Mouse (Mus musculus) intestine, embryonic 16.5 days (tissue): Measurements from ENCODE around the gene Camk2b. TPM values are rescaled to one million over a fixed set of nuclear protein-coding genes. Genes with fewer than 3 reads are reported as not detected.
"Not testable (repeated sequence)": the region's sequence is repeated elsewhere in the genome, so short reads cannot be mapped to it uniquely, and the experiment has no call there.

Source experiments
- ATAC-seq: fragments of 200-750 bp; cut with Nextera tagmentation; 2 replicates; pipeline ENCODE4 v1.8.0; 2017; ENCODE audit warnings: moderate TSS enrichment, moderate library complexity
- H3K27ac ChIP-seq: fragments of 300-500 bp; sonication (generic); 2 replicates; pipeline ENCODE4 v1.5.1; 2014; ENCODE audit warnings: mild to moderate bottlenecking, low read length
- H3K27me3 ChIP-seq: fragments of 300-500 bp; sonication (generic); replicated peaks from 2 replicates; pipeline ENCODE4 v1.6.1; 2014; ENCODE audit warnings: low read length, control low read depth, mixed read lengths; ENCODE audit not compliant: control insufficient read depth, insufficient read depth
- H3K36me3 ChIP-seq: fragments of 300-500 bp; sonication (generic); 2 replicates; pipeline ENCODE4 v1.6.1; 2014; ENCODE audit warnings: low read length, control low read depth; ENCODE audit not compliant: control insufficient read depth, insufficient read depth
- H3K4me1 ChIP-seq: fragments of 300-500 bp; sonication (generic); 2 replicates; pipeline ENCODE4 v1.6.1; 2014; ENCODE audit warnings: low read length, control low read depth, mixed read lengths; ENCODE audit not compliant: control insufficient read depth, insufficient read depth
- H3K4me2 ChIP-seq: fragments of 300-500 bp; sonication (generic); 2 replicates; pipeline ENCODE4 v1.6.1; 2014; ENCODE audit warnings: low read depth, low read length, control low read depth
- H3K4me3 ChIP-seq: fragments of 300-500 bp; sonication (generic); 2 replicates; pipeline ENCODE4 v1.5.1; 2014; ENCODE audit warnings: mild to moderate bottlenecking, low read length
- H3K9ac ChIP-seq: fragments of 300-500 bp; sonication (generic); 2 replicates; pipeline ENCODE4 v1.6.1; 2014; ENCODE audit warnings: low read depth, low read length
- H3K9me3 ChIP-seq: fragments of 300-500 bp; sonication (generic); 2 replicates; pipeline ENCODE4 v1.6.1; 2016; ENCODE audit warnings: low read length, control low read depth; ENCODE audit not compliant: control insufficient read depth
- WGBS: fragments of 180-500 bp; shearing (Covaris S2); extraction: QIAGEN DNeasy Blood & Tissue Kit; methylation state at CpG from one replicate; pipeline ENCODE4 v1.1.7; 2014; 5-methylcytosine and 5-hydroxymethylcytosine counted together
- polyA plus RNA-seq: library from polyadenylated mRNA; unstranded; fragments of >200 nt; fragmentation: Nextera tagmentation; extraction: Ambion mirVana; gene quantifications from 2 replicates; pipeline ENCODE4 v1.2.1, GENCODE M21; 2015

The Camk2b gene
- polyA plus RNA-seq, 1 experiment from 2014 or later: 5.8 TPM

DNA sequence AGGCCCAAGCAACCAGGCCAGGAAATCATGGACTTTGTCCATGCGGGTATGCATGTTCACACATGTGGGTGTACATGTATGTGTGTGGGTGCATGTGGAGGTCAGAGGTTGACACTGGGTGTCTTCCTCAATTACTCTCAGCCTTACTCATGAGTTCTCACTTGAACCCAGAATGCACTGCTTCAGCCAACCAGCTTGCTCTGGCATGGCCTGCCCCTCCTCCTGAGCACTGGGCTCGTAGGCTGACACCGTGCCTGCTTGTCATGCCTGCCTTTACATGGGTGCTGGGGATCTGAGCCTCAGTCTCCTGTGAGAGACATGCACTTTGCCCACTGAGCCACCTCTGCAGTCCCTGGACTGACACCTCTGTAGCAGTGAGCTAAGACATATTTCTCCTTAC is 54.3 kb downstream of the Camk2b start:
- 92% methylated on average over 3 of the region's 3 CpGs for WGBS
- no peak overlapping the region for H3K4me3 ChIP-seq
- H3K4me2 ChIP-seq: no peak overlapping the region
- H3K36me3 ChIP-seq: peaks cover 7% of the 10 kb centered on the region; the same call in 1 of the 2 replicates
- H3K9ac ChIP-seq: no peak overlapping the region
- peak; percentile 21; the same call in 1 of the 2 replicates for ATAC-seq
- no peaks in the 10 kb centered on the region for H3K27me3 ChIP-seq
- no peaks in the 10 kb centered on the region for H3K4me1 ChIP-seq
- no peaks in the 10 kb centered on the region for H3K9me3 ChIP-seq
- H3K27ac ChIP-seq: no peak overlapping the region

DNA sequence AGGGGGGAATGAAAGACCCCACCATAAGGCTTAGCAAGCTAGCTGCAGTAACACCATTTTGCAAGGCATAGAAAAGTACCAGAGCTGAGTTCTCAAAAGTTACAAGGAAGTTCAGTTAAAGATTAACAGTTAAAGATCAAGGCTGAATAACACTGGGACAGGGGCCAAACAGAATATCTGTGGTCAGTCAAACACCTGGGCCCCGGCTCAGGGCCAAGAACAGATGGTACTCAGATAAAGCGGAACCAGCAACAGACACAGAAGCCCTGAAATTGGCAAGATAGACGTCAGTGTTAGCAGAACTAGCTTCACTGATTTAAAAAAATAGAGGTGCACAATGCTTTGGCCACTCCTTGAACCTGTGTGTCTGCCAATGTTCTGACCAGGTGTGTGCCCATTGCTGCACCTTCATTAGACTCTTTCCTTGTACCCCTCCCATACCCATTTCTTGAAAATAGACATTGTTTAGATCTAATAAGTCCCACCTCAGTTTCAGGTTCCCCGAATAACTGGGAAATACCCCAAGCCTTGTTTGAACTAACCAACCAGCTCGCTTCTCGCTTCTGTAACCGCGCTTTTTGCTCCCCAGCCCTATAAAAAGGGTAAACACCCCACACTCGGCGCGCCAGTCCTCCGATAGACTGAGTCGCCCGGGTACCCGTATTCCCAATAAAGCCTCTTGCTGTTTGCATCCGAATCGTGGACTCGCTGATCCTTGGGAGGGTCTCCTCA is 55.2 kb downstream of the Camk2b start:
- H3K27ac ChIP-seq, H3K4me2 ChIP-seq, H3K9ac ChIP-seq, H3K4me1 ChIP-seq, H3K27me3 ChIP-seq, H3K36me3 ChIP-seq, H3K4me3 ChIP-seq, H3K9me3 ChIP-seq: not testable (repeated sequence)
- ATAC-seq: peak; percentile 79
- WGBS: 92% methylated on average over 2 of the region's 18 CpGs

DNA sequence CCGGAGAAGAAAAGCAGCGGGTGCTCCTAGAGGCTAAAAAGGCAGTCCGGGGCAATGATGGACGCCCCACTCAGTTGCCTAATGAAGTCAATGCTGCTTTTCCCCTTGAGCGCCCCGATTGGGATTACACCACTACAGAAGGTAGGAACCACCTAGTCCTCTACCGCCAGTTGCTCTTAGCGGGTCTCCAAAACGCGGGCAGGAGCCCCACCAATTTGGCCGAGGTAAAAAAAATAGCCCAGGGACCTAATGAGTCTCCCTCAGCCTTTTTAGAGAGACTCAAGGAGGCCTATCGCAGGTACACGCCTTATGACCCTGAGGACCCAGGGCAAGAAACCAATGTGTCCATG is 58.4 kb downstream of the Camk2b start:
- WGBS: 31% methylated on average over 8 of the region's 13 CpGs
- ATAC-seq: not testable (repeated sequence)
- H3K9ac ChIP-seq: peak overlapping the region; percentile 61

DNA sequence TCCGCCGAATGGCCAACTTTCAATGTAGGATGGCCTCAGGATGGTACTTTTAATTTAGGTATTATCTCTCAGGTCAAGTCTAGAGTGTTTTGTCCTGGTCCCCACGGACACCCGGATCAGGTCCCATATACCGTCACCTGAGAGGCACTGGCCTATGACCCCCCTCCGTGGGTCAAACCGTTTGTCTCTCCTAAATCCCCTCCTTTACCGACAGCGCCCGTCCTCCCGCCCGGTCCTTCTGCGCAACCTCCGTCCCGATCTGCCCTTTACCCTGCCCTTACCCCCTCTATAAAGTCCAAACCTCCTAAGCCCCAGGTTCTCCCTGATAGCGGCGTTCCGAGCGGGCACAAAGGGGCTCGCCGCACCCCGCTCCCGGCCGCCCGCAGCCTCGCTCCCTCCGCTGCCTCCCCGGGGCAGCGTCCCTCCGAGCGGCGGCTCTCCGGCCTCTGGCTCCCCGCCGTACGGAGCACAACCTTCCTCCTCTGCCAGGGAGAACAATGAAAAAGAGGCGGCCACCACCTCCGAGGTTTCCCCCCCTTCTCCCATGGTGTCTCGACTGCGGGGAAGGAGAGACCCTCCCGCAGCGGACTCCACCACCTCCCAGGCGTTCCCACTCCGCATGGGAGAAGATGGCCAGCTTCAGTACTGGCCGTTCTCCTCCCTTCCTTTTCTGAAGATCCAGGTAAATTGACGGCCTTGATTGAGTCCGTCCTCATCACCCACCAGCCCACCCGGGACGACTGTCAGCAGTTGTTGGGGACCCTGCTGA is 59.0 kb downstream of the Camk2b start:
- H3K4me2 ChIP-seq: peak overlapping the region; percentile 42
- 0 out of 2 replicates have a peak, but pooled peaks have one; percentile 39 for ATAC-seq
- not testable (repeated sequence) for H3K27me3 ChIP-seq, H3K27ac ChIP-seq, H3K9me3 ChIP-seq, H3K36me3 ChIP-seq
- H3K4me1 ChIP-seq: peaks cover 24% of the 10 kb centered on the region
- peak overlapping the region; percentile 64 for H3K9ac ChIP-seq
- WGBS: 6% methylated on average over 22 of the region's 49 CpGs
- peak overlapping the region; percentile 47 for H3K4me3 ChIP-seq

More for the DNA sequence above, 58.4 kb downstream of the Camk2b start:
- H3K27ac ChIP-seq, H3K9me3 ChIP-seq, H3K36me3 ChIP-seq, H3K27me3 ChIP-seq: not testable (repeated sequence)
- peak overlapping the region; percentile 42 for H3K4me2 ChIP-seq
- peaks cover 19% of the 10 kb centered on the region for H3K4me1 ChIP-seq
- H3K4me3 ChIP-seq: peak overlapping the region; percentile 47

DNA sequence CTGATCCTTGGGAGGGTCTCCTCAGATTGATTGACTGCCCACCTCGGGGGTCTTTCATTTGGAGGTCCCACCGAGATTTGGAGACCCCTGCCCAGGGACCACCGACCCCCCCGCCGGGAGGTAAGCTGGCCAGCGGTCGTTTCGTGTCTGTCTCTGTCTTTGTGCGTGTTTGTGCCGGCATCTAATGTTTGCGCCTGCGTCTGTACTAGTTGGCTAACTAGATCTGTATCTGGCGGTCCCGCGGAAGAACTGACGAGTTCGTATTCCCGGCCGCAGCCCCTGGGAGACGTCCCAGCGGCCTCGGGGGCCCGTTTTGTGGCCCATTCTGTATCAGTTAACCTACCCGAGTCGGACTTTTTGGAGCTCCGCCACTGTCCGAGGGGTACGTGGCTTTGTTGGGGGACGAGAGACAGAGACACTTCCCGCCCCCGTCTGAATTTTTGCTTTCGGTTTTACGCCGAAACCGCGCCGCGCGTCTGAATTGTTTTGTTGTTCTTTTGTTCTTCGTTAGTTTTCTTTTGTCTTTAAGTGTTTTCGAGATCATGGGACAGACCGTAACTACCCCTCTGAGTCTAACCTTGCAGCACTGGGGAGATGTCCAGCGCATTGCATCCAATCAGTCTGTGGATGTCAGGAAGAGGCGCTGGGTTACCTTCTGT is 59.7 kb downstream of the Camk2b start:
- H3K9me3 ChIP-seq, H3K36me3 ChIP-seq, ATAC-seq, H3K27me3 ChIP-seq: not testable (repeated sequence)
- Histone ChIP-seq H3K4me3 (peak overlapping the region; percentile 46), H3K4me2 (peak overlapping the region; percentile 42), H3K4me1 (peaks cover 31% of the 10 kb centered on the region), H3K9ac (peak overlapping the region; percentile 64), H3K27ac (0 out of 2 replicates have a peak overlapping the region, but pooled peaks have one; percentile 54)
- 2% methylated on average over 39 of the region's 44 CpGs for WGBS

DNA sequence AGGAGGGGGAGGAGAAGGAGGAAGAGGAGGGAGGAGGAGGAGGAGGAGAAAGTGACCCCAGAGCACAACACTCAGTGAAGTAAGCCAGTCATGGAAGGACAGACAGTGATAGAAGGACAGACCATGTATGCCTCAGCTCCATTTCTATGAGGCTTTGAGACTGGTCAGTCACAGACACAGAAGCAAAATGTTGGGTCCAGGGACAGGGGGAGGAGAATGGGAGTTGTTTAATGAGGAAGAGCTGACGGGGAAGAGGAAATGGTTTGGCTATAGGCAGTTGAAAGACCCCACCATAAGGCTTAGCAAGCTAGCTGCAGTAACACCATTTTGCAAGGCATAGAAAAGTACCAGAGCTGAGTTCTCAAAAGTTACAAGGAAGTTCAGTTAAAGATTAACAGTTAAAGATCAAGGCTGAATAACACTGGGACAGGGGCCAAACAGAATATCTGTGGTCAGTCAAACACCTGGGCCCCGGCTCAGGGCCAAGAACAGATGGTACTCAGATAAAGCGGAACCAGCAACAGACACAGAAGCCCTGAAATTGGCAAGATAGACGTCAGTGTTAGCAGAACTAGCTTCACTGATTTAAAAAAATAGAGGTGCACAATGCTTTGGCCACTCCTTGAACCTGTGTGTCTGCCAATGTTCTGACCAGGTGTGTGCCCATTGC is 60.7 kb downstream of the Camk2b start:
- WGBS: 25% methylated on average over 1 of the region's 4 CpGs
- not testable (repeated sequence) for H3K9me3 ChIP-seq, H3K27me3 ChIP-seq, H3K36me3 ChIP-seq, H3K4me2 ChIP-seq, H3K9ac ChIP-seq, H3K4me3 ChIP-seq
- H3K27ac ChIP-seq: peak overlapping the region; percentile 85
- ATAC-seq: peak; percentile 45
- peaks cover 39% of the 10 kb centered on the region for H3K4me1 ChIP-seq

GRCm38 (mm10) chr11:6003046-6003639 is 63.0 kb downstream of the Camk2b start:
- H3K9me3 ChIP-seq: no peaks in the 10 kb centered on the region
- no peaks in the 10 kb centered on the region for H3K27me3 ChIP-seq
- no peak overlapping the region for H3K4me3 ChIP-seq
- no peaks in the 10 kb centered on the region for H3K36me3 ChIP-seq
- 48% methylated on average over 2 of the region's 2 CpGs for WGBS
- H3K4me2 ChIP-seq: no peak overlapping the region
- H3K4me1 ChIP-seq: peaks cover 48% of the 10 kb centered on the region
- H3K9ac ChIP-seq: peak overlapping the region; percentile 24; the same call in 1 of the 2 replicates
- H3K27ac ChIP-seq: 0 out of 2 replicates have a peak overlapping the region, but pooled peaks have one; percentile 6
- no peak for ATAC-seq

- Histone ChIP-seq H3K9me3 (no peaks in the 10 kb centered on the region), H3K4me2 (no peak overlapping the region), H3K4me3 (no peak overlapping the region), H3K27ac (peak overlapping the region; percentile 73), H3K36me3 (no peaks in the 10 kb centered on the region), H3K9ac (peak overlapping the region; percentile 24), H3K4me1 (peaks cover 48% of the 10 kb centered on the region), H3K27me3 (no peaks in the 10 kb centered on the region)
- WGBS: 69% methylated on average over 9 of the region's 9 CpGs
- ATAC-seq: peak; percentile 62
These were observed 64.0 kb downstream of the Camk2b start for GRCm38 (mm10) chr11:6001981-6002649.
